Mouse (Mus musculus) B cell, adult (primary cell): ENCODE data around the gene Slc5a7. TPM values are rescaled to one million over a fixed set of nuclear protein-coding genes. Genes with fewer than 3 reads are reported as not detected.

ENCODE experiments used
- total RNA-seq: library from RNA; stranded (reverse); gene quantifications from 4 replicates; pipeline ENCODE4 v1.2.4, GENCODE M21; 2023; ENCODE audit not compliant: inconsistent age

Slc5a7 gene
- not detected in 4 replicates for total RNA-seq

GRCm38 (mm10) chr17:54298934-54299333 lies at the start of gene Slc5a7:
Slc5a7 (minus strand) TSS chr17:54299034.

